Mouse (Mus musculus) bone marrow macrophage, adult 2 months (primary cell): ENCODE results near the gene Tcap. TPM values are rescaled to one million over a fixed set of nuclear protein-coding genes. Genes with fewer than 3 reads are reported as not detected.
A peak's percentile ranks its signal among the peaks of the same experiment; 100 is the strongest.

Source experiments
- H3K27ac ChIP-seq: 2 replicates; pipeline ENCODE4 v1.5.1; 2012; ENCODE audit warnings: low read depth, low read length; ENCODE audit not compliant: insufficient read depth
- H3K4me1 ChIP-seq: 2 replicates; pipeline ENCODE4 v1.6.1; 2012; ENCODE audit warnings: low read length; ENCODE audit not compliant: control insufficient read depth, insufficient read depth
- H3K4me3 ChIP-seq: 2 replicates; pipeline ENCODE4 v1.5.1; 2012; ENCODE audit warnings: mild to moderate bottlenecking, low read length, moderate library complexity; ENCODE audit not compliant: insufficient read depth
- CTCF ChIP-seq: IDR thresholded peaks from 2 replicates; pipeline ENCODE4 v1.5.1; 2012; ENCODE audit warnings: low read depth, mild to moderate bottlenecking, low read length, moderate library complexity
- POLR2A ChIP-seq: IDR thresholded peaks from 2 replicates; pipeline ENCODE4 v1.6.1; 2012; ENCODE audit warnings: mild to moderate bottlenecking, low read depth, low read length, borderline replicate concordance
- polyA plus RNA-seq: library from polyadenylated mRNA; stranded (reverse); fragments of >200 nt; gene quantifications from 2 replicates; pipeline ENCODE4 v1.2.4, GENCODE M21; 2012; ENCODE audit not compliant: missing spikeins, insufficient read depth, insufficient read length

Tcap gene
- polyA plus RNA-seq = not detected in 2 replicates

DNA sequence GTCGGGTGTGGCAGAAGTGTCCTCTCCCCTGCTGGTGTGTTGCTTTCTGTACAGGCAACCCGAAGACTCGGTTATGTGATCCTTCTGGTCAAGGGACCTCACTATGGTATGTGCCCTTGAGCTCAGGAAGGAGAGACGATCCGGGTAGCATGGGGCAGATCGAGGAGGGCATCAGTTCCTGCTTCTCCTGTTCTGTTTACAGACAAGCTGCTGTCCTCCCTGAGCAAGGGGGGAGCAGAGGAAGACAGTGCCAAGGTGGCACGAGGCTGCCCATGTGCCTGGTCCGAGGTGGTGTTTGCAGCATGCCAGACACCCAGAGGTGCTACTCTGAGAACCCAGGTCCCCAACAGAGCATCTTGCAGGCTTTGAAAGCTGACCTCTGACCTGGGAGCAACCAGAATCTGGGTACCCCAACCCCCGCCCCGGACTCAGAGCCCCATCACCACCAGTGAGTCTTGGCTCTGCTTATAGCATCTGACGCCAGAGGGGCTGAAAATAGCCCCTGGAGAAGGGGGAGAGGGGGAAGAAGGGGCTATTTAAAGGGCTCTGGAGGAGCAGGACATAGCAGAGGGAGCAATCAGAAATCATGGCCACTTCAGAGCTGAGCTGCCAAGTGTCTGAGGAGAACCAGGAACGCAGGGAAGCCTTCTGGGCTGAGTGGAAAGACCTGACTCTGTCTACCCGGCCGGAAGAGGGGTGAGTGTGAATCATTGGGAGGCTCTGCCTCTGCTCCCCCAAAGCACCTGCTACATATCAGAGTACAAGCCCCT, at the start of gene Tcap:
Gene Tcap (plus strand): TSS at position 551 of the 770 bp plus-strand sequence.
- H3K4me3 ChIP-seq = no peak within 1 kb of the TSS
- H3K4me1 ChIP-seq = no peaks in the 10 kb centered on the region
- no peak within 1 kb of the TSS for H3K27ac ChIP-seq
- TF ChIP-seq POLR2A = no peak
- TF ChIP-seq CTCF = no peak

DNA sequence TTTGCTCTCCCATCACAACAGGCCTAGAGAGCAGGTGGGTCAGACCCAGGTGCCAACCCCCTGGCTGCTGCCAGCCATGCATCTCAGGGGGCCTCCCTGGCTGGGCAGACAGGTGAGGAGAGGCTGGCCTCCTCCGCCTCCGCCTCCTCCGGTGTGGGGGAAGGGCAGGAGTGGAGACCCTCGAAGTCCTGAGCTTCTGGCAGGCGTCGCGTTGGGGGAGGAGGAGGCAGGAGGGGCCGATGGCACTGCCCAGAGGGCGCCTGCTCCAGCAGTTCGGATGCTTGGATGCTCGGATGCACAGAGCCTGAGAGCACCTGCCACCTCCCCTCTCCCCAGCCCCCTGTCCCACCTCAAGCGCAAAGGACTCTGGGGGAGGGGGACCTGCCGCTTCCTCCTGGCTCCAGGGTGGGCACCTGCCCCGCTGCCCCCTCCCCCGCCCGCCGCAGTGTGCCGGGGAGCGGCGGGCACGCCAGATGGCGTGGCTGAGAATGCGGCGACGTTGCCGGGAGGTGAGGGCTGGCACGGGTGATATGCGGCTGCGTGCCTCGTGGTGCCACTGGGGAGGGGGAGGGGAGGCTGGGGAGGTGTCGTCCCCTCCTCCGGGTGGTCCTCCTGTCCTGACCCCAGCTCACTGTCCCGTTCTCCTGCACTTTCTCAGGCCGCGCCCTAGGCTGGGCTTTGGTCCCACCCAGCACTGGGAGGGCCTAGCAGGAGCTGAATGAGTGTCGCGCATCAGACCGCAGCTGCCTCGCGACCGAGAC, 49.5 kb upstream of the Tcap start:
- H3K4me3 ChIP-seq = no peak overlapping the region
- no peak overlapping the region for H3K27ac ChIP-seq
- no peaks in the 10 kb centered on the region for H3K4me1 ChIP-seq
- TF ChIP-seq POLR2A = no peak
- TF ChIP-seq CTCF = no peak

DNA sequence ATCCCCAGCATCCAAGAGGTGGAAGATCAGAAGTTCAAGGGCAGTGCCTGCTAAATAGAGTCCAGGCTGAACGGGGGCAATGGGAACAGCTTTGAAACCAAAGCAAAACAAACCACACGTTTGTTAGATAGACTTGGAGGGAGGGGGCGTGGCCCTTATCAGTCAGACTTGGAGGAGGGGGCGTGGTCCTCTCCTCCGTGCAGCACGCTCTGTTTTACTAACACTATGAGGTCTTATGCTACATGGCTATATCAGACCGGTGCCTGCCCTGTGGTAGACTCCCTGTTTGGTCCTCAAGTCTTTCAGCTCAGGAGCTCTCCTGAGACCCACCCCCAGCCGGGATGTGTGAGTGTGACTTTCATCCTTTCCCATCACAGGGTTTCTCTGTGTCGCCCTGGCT, 48.4 kb upstream of the Tcap start:
- TF ChIP-seq CTCF (no peak), POLR2A (no peak)
- H3K27ac ChIP-seq = no peak overlapping the region
- H3K4me1 ChIP-seq = no peaks in the 10 kb centered on the region
- no peak overlapping the region for H3K4me3 ChIP-seq

DNA sequence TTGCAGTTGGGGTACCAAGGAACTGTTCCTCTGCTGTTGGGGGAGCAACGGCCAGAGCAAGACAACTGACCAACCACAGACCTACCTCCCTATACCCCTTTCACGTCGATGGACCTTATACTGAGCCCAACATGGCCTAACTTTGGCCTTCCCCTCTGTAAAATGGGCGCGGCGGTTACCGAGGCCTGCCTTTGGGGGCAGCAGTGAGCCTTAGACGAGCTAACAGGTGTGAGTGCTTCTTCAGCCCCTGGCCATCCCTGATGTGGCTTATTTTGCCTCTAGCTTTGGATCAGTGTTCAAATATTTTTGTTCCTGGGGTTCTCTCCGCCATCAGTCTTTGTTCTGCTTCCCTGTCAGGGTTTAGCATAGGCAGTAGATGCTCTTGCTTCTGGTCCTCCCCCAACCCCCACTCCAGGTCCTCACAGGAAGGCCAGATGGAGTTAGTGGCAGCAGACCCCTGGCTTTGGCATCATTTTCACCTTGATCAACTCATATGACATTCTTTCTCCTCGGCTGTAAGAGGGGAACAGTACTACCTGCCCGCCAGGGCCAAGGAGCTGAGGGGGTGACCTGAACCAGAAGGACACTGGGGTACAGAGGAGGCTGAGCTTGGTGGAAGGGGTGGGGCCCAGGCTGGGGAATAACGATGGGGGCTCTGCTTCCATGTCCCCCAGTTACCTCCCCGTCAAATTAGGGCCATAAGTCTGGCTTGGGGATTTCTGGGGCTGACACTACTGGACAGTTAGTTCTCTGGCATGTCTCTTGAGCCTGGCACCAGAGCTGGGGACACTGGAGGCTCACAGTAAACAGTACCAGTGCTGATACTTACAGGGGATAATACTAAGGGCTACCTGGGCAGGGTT, 47.1 kb upstream of the Tcap start:
- no peak overlapping the region for H3K27ac ChIP-seq
- no peaks in the 10 kb centered on the region for H3K4me1 ChIP-seq
- TF ChIP-seq CTCF (no peak), POLR2A (no peak)
- H3K4me3 ChIP-seq = no peak overlapping the region

DNA sequence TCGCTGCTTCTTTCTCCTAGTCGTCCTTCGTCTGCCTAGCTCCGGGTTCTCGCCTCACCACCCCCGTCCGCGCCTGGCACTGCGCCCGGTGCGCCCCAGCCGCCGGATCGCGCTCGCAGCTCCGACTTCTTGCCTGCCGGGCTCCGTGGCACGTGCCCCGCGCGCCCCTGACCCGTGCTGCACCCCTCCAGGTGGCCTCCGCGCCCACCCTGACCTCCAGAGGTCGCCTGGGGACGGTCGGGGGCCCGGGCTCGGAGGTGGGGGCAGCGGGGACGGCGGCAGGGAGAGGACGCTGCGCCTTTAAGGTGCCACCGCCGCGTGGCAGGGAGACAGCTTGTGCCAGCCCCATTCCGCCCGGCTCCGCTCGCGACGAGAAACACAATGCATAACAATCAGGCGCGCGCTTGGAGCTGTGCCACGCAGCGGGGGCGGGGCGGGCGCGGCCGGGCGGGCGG, 45.1 kb upstream of the Tcap start:
- no peak overlapping the region for H3K27ac ChIP-seq
- no peaks in the 10 kb centered on the region for H3K4me1 ChIP-seq
- TF ChIP-seq CTCF (no peak), POLR2A (no peak)
- H3K4me3 ChIP-seq = peak overlapping the region; percentile 50

DNA sequence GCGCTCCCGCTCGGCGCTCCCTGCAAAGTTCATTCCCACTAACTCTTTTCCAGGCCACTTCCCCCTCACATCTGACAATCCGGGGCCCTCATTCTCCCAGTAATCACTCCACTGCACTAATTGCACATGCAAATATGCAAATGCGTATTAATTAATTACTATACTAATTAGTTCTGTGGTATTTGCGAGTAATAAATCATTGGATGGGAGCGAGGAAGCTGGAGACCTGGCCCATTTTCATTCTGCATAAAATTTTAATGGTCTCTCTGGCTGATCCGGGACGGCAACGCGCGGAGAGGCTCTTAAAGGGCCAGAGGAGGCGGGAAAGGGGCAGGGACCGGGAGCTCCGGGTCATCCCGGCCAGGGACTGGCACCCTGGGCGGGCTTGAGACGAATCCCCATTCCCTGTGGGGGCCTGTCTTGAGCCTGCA, 44.5 kb upstream of the Tcap start:
- no peak for TF ChIP-seq CTCF
- TF ChIP-seq POLR2A = no peak
- Histone ChIP-seq H3K4me3 (peak overlapping the region; percentile 50), H3K27ac (no peak overlapping the region), H3K4me1 (no peaks in the 10 kb centered on the region)

DNA sequence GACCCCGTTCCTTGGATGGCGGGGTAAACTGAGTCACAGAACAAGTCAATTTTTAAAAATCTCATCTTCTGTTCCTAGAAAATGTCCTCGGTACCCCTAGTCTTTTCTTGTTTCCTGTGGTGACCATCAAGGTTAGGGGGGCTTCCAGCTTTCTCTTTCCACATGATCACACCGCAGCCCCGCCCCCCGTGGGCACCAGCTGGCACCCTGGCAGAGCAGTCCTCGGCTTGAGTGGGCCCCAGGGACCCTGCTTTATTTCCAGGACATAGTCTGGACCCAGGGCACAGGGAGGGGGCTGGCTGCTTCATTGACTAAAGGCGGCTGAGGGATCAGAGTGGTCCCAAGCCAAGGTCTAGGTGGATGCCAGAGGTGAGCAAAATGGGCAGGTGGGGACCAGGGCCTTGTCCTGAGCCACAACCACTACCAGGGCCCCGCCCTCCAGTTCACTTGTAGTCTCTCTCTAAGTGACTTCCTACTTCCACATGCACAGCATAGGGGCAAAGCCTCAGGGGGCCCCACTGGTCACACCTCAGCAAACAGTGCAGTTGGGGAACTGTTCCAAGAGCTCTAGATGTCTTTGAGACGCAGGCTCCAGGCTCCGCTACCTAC, 43.8 kb upstream of the Tcap start:
- Histone ChIP-seq H3K27ac (no peak overlapping the region), H3K4me3 (no peak overlapping the region)

DNA sequence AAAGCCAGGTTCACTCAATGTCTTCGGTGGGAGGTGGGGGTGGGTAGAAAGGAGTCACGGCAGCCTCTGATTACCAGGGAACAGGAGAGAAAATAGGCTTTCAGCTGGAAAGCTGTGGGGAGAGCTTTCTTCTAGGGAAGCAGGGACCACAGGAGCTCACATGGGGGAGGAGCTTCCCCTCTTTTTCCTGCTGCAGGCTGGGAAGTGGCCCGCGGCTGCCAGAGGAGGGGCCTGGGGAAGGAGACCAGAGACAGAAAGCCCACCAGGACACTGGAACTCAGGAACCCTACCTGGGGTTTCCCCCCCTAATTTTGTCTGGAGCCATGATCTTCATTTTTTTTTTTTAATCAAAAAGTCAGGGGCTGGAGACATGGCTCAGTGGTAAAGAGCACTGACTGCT, 43.0 kb upstream of the Tcap start:
- TF ChIP-seq CTCF (no peak), POLR2A (no peak)
- Histone ChIP-seq H3K4me3 (no peak overlapping the region), H3K4me1 (no peaks in the 10 kb centered on the region), H3K27ac (no peak overlapping the region)

More for the DNA sequence above, 43.8 kb upstream of the Tcap start:
- no peak for TF ChIP-seq POLR2A
- no peak for TF ChIP-seq CTCF
- no peaks in the 10 kb centered on the region for H3K4me1 ChIP-seq

DNA sequence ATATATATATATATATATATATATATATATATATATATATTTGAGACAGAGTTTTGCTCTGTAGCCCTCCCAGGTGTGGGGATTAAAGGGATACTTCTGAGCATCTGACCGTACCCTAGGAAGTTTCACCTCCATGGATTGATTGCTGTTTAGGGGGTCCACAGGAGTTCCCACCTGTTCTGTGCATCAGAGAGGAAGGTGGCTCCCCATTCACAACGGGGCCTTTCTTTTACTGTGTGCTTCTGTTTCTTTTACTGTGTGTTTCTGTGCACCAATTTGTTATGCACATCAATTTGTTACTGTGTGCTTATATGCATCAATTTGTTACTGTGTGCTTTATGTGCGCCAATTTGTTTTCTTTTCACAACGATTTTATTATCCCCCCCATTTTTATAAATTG, 42.4 kb upstream of the Tcap start:
- TF ChIP-seq CTCF (no peak), POLR2A (no peak)
- no peak overlapping the region for H3K27ac ChIP-seq
- H3K4me3 ChIP-seq = no peak overlapping the region
- no peaks in the 10 kb centered on the region for H3K4me1 ChIP-seq
